Mouse (Mus musculus) heart, embryonic 14.5 days (tissue): ENCODE results near the gene Defb43. TPM values are rescaled to one million over a fixed set of nuclear protein-coding genes. Genes with fewer than 3 reads are reported as not detected.
A peak's percentile ranks its signal among the peaks of the same experiment; 100 is the strongest.

Source experiments
- ATAC-seq: fragments of 200-750 bp; cut with Nextera tagmentation; 2 replicates; pipeline ENCODE4 v1.8.0; 2017; ENCODE audit warnings: low read depth, moderate TSS enrichment; ENCODE audit not compliant: insufficient number of reproducible peaks, insufficient read depth, low FRiP score
- H3K27ac ChIP-seq, 2 experiments: fragments of 200-500 bp in 1 of 2; fragments of 300-500 bp in 1 of 2; sonication (generic) in 1 of 2; replicated peaks in 1 of 2; 2 replicates each; pipeline ENCODE4 v1.5.1; 2012 to 2014; ENCODE audit warnings: low read depth in 2 of 2, low read length in 2 of 2, control low read depth in 1 of 2, mild to moderate bottlenecking in 1 of 2, mixed read lengths in 1 of 2; ENCODE audit not compliant: control insufficient read depth in 1 of 2, insufficient read depth in 1 of 2
- H3K27me3 ChIP-seq: fragments of 300-500 bp; sonication (generic); 2 replicates; pipeline ENCODE4 v1.6.1; 2014; ENCODE audit warnings: mild to moderate bottlenecking, low read length, control low read depth; ENCODE audit not compliant: control insufficient read depth, insufficient read depth
- H3K36me3 ChIP-seq: fragments of 300-500 bp; sonication (generic); 2 replicates; pipeline ENCODE4 v1.6.1; 2014; ENCODE audit warnings: mild to moderate bottlenecking, control low read depth, low read length, mixed read lengths; ENCODE audit not compliant: control insufficient read depth, insufficient read depth
- H3K4me1 ChIP-seq, 2 experiments: fragments of 200-500 bp in 1 of 2; fragments of 300-500 bp in 1 of 2; sonication (generic) in 1 of 2; 2 replicates each; pipeline ENCODE4 v1.6.1; 2012 to 2014; ENCODE audit warnings: low read length in 2 of 2, control low read depth in 1 of 2, mixed read lengths in 1 of 2; ENCODE audit not compliant: control insufficient read depth in 2 of 2, insufficient read depth in 2 of 2
- H3K4me2 ChIP-seq: fragments of 300-500 bp; sonication (generic); 2 replicates; pipeline ENCODE4 v1.6.1; 2014; ENCODE audit warnings: mild to moderate bottlenecking, low read length
- H3K4me3 ChIP-seq, 2 experiments: fragments of 200-500 bp in 1 of 2; fragments of 300-500 bp in 1 of 2; sonication (generic) in 1 of 2; 2 replicates each; pipeline ENCODE4 v1.5.1; 2012 to 2014; ENCODE audit warnings: low read length in 2 of 2, mild to moderate bottlenecking in 2 of 2, control low read depth in 1 of 2, low read depth in 1 of 2, moderate library complexity in 1 of 2; ENCODE audit not compliant: control insufficient read depth in 1 of 2, insufficient read depth in 1 of 2
- H3K9ac ChIP-seq: fragments of 300-500 bp; sonication (generic); 2 replicates; pipeline ENCODE4 v1.6.1; 2014; ENCODE audit warnings: mild to moderate bottlenecking, low read length
- H3K9me3 ChIP-seq: fragments of 300-500 bp; sonication (generic); 2 replicates; pipeline ENCODE4 v1.6.1; 2016; ENCODE audit warnings: low read length, control low read depth; ENCODE audit not compliant: control insufficient read depth
- WGBS: fragments of 180-500 bp; shearing (Covaris S2); extraction: QIAGEN DNeasy Blood & Tissue Kit; methylation state at CpG from one replicate; pipeline ENCODE4 v1.1.7; 2014; 5-methylcytosine and 5-hydroxymethylcytosine counted together
- polyA plus RNA-seq: library from polyadenylated mRNA; unstranded; fragments of >200 nt; fragmentation: Nextera tagmentation; extraction: Ambion mirVana; gene quantifications from 2 replicates; pipeline ENCODE4 v1.2.1, GENCODE M21; 2014

The Defb43 gene
- not detected in 2 replicates for polyA plus RNA-seq

GRCm38 (mm10) chr14:63011471-63011870 lies at the start of gene Defb43:
Gene Defb43 (plus strand): TSS chr14:63011771.
- Histone ChIP-seq H3K9me3 (peaks cover 3% of the 10 kb centered on the region; the same call in 1 of the 2 replicates), H3K36me3 (no peaks in the 10 kb centered on the region), H3K4me1 (no peaks in the 10 kb centered on the region), H3K4me3 (no peak within 1 kb of the TSS), H3K4me2 (no peak within 1 kb of the TSS), H3K9ac (no peak within 1 kb of the TSS), H3K27me3 (no peaks in the 10 kb centered on the region), H3K27ac (no peak within 1 kb of the TSS)
- ATAC-seq = no peak
- 91% methylated on average over 5 of the region's 5 CpGs for WGBS

GRCm38 (mm10) chr14:62963632-62964031 lies 47.9 kb upstream of the Defb43 start:
- Histone ChIP-seq H3K9me3 (no peaks in the 10 kb centered on the region), H3K9ac (no peak overlapping the region), H3K4me2 (no peak overlapping the region), H3K4me3 (no peak overlapping the region), H3K36me3 (peaks cover 7% of the 10 kb centered on the region; the same call in 1 of the 2 replicates), H3K4me1 (peaks cover 10 to 12% of the 10 kb centered on the region in 2 experiments; a peak in 2 of 4 replicates), H3K27me3 (no peaks in the 10 kb centered on the region), H3K27ac (no peak overlapping the region)
- no peak for ATAC-seq
- 73% methylated on average over 4 of the region's 4 CpGs for WGBS

GRCm38 (mm10) chr14:62965342-62965741 lies 46.2 kb upstream of the Defb43 start:
- Histone ChIP-seq H3K27me3 (no peaks in the 10 kb centered on the region), H3K36me3 (peaks cover 4% of the 10 kb centered on the region; the same call in 1 of the 2 replicates), H3K9ac (peak overlapping the region; percentile 65), H3K27ac (no peak overlapping the region; a peak in 1 of 4 replicates), H3K9me3 (no peaks in the 10 kb centered on the region), H3K4me1 (peaks cover 10 to 12% of the 10 kb centered on the region in 2 experiments; a peak in 2 of 4 replicates), H3K4me2 (peak overlapping the region; percentile 64), H3K4me3 (peak overlapping the region in 1 of 2 experiments; percentile 32; a peak in 2 of 4 replicates)
- WGBS = 71% methylated on average over 5 of the region's 5 CpGs
- ATAC-seq = no peak

- ATAC-seq = no peak
- Histone ChIP-seq H3K27me3 (no peaks in the 10 kb centered on the region), H3K4me1 (peaks cover 10 to 12% of the 10 kb centered on the region in 2 experiments; a peak in 2 of 4 replicates), H3K27ac (peak overlapping the region in 1 of 2 experiments; percentile 21; a peak in 2 of 4 replicates), H3K9ac (peak overlapping the region; percentile 65), H3K9me3 (no peaks in the 10 kb centered on the region), H3K4me3 (peak overlapping the region; percentile 32 to 37), H3K4me2 (peak overlapping the region; percentile 64), H3K36me3 (no peaks in the 10 kb centered on the region; the same call in 1 of the 2 replicates)
- 10% methylated on average over 15 of the region's 15 CpGs for WGBS
These were observed 45.6 kb upstream of the Defb43 start for GRCm38 (mm10) chr14:62965811-62966520.

- H3K36me3 ChIP-seq = no peaks in the 10 kb centered on the region
- H3K27ac ChIP-seq = no peak overlapping the region
- ATAC-seq = no peak
- no peak overlapping the region for H3K4me3 ChIP-seq
- 10% methylated on average over 5 of the region's 5 CpGs for WGBS
- no peak overlapping the region for H3K9ac ChIP-seq
- H3K27me3 ChIP-seq = no peaks in the 10 kb centered on the region
- H3K4me1 ChIP-seq = no peaks in the 10 kb centered on the region
- H3K9me3 ChIP-seq = no peaks in the 10 kb centered on the region
- peak overlapping the region; percentile 40 for H3K4me2 ChIP-seq
These were observed 36.5 kb upstream of the Defb43 start for GRCm38 (mm10) chr14:62975046-62975445.

- H3K4me3 ChIP-seq = no peak overlapping the region
- no peaks in the 10 kb centered on the region for H3K36me3 ChIP-seq
- 63% methylated on average over 1 of the region's 1 CpGs for WGBS
- no peaks in the 10 kb centered on the region for H3K27me3 ChIP-seq
- H3K4me1 ChIP-seq = no peaks in the 10 kb centered on the region
- H3K27ac ChIP-seq = no peak overlapping the region
- no peak overlapping the region for H3K9ac ChIP-seq
- H3K4me2 ChIP-seq = no peak overlapping the region
- ATAC-seq = no peak
- H3K9me3 ChIP-seq = no peaks in the 10 kb centered on the region
These were observed 31.8 kb upstream of the Defb43 start for GRCm38 (mm10) chr14:62979815-62980214.

GRCm38 (mm10) chr14:62984410-62984809 lies 27.2 kb upstream of the Defb43 start, which contains the start of gene Defb48:
Gene Defb48 (minus strand): TSS chr14:62984510.
- H3K4me1 ChIP-seq = no peaks in the 10 kb centered on the region
- no peak within 1 kb of the TSS for H3K9ac ChIP-seq
- H3K27me3 ChIP-seq = no peaks in the 10 kb centered on the region
- ATAC-seq = no peak
- no peak within 1 kb of the TSS for H3K4me3 ChIP-seq
- H3K9me3 ChIP-seq = no peaks in the 10 kb centered on the region
- no peak within 1 kb of the TSS for H3K27ac ChIP-seq
- no peak within 1 kb of the TSS for H3K4me2 ChIP-seq
- WGBS = 67% methylated on average over 1 of the region's 1 CpGs
- no peaks in the 10 kb centered on the region for H3K36me3 ChIP-seq
